Mouse (Mus musculus) limb, embryonic 14.5 days (tissue): ENCODE data around the gene Slc25a11. TPM values are rescaled to one million over a fixed set of nuclear protein-coding genes. Genes with fewer than 3 reads are reported as not detected.

Source experiments
- ATAC-seq: fragments of 200-750 bp; cut with Nextera tagmentation; 2 replicates; pipeline ENCODE4 v1.8.0; 2017; ENCODE audit warnings: low read depth, moderate number of reproducible peaks, moderate TSS enrichment; ENCODE audit not compliant: low FRiP score
- DNase-seq: peaks from one replicate; pipeline ENCODE4 v3.0.0-alpha.2; 2015; ENCODE audit warnings: low spot score
- H3K27ac ChIP-seq: fragments of 300-500 bp; sonication (generic); replicated peaks from 2 replicates; pipeline ENCODE4 v1.5.1; 2014; ENCODE audit warnings: low read depth, mild to moderate bottlenecking, low read length, moderate library complexity, mixed read lengths
- H3K27me3 ChIP-seq: fragments of 300-500 bp; sonication (generic); 2 replicates; pipeline ENCODE4 v1.6.1; 2014; ENCODE audit warnings: low read length, mixed read lengths; ENCODE audit not compliant: control insufficient read depth, insufficient read depth
- H3K36me3 ChIP-seq: fragments of 300-500 bp; sonication (generic); 2 replicates; pipeline ENCODE4 v1.6.1; 2014; ENCODE audit warnings: mild to moderate bottlenecking, low read length, moderate library complexity, mixed read lengths; ENCODE audit not compliant: control insufficient read depth, insufficient read depth
- H3K4me1 ChIP-seq: fragments of 300-500 bp; sonication (generic); 2 replicates; pipeline ENCODE4 v1.6.1; 2014; ENCODE audit warnings: antibody characterized with exemption, low read length, mixed read lengths; ENCODE audit not compliant: control insufficient read depth, insufficient read depth
- H3K4me2 ChIP-seq: fragments of 300-500 bp; sonication (generic); replicated peaks from 2 replicates; pipeline ENCODE4 v1.6.1; 2014; ENCODE audit warnings: low read depth, mild to moderate bottlenecking, low read length, moderate library complexity; ENCODE audit not compliant: severe bottlenecking
- H3K4me3 ChIP-seq: fragments of 300-500 bp; sonication (generic); replicated peaks from 2 replicates; pipeline ENCODE4 v1.5.1; 2014; ENCODE audit warnings: low read length
- H3K9ac ChIP-seq: fragments of 300-500 bp; sonication (generic); 2 replicates; pipeline ENCODE4 v1.6.1; 2014; ENCODE audit warnings: mild to moderate bottlenecking, low read depth, low read length, moderate library complexity; ENCODE audit not compliant: severe bottlenecking
- H3K9me3 ChIP-seq: fragments of 300-500 bp; sonication (generic); 2 replicates; pipeline ENCODE4 v1.6.1; 2016; ENCODE audit warnings: low read length; ENCODE audit not compliant: control insufficient read depth
- POLR2A ChIP-seq: fragments of 200-500 bp; IDR thresholded peaks from 2 replicates; pipeline ENCODE4 v1.8.0; 2012; ENCODE audit warnings: inconsistent platforms, mild to moderate bottlenecking, moderate library complexity, borderline replicate concordance; ENCODE audit not compliant: insufficient read depth, insufficient read length; ENCODE audit errors: extremely low read depth
- WGBS: fragments of 180-500 bp; shearing (Covaris S2); extraction: QIAGEN DNeasy Blood & Tissue Kit; methylation state at CpG from one replicate; pipeline ENCODE4 v1.1.7; 2014; 5-methylcytosine and 5-hydroxymethylcytosine counted together
- polyA plus RNA-seq, 2 experiments: library from polyadenylated mRNA; depleted of rRNA in 1 of 2; stranded (reverse) in 1 of 2; unstranded in 1 of 2; fragments of >200 nt; fragmentation: Nextera tagmentation in 1 of 2; extraction: Ambion mirVana in 1 of 2; gene quantifications; 2 replicates each; pipeline versions ENCODE4 v1.2.1 to v1.2.3; 2012 to 2014

Gene Slc25a11
- polyA plus RNA-seq, 2 experiments, result 134 to 163 TPM

- no peak for TF ChIP-seq POLR2A
- Histone ChIP-seq H3K36me3 (no peaks in the 10 kb centered on the region), H3K4me1 (peaks cover 10% of the 10 kb centered on the region; the same call in 1 of the 2 replicates), H3K9ac (no peak within 1 kb of the TSS), H3K9me3 (no peaks in the 10 kb centered on the region), H3K27ac (no peak within 1 kb of the TSS), H3K4me2 (no peak within 1 kb of the TSS), H3K4me3 (no peak within 1 kb of the TSS), H3K27me3 (no peaks in the 10 kb centered on the region)
- WGBS, result 42% methylated on average over 1 of the region's 1 CpGs
- no peak for ATAC-seq
- DNase-seq, result no peak
These were observed 28.2 kb downstream of the Slc25a11 start, which contains the start of gene Chrne for GRCm38 (mm10) chr11:70619101-70619500. Chrne (minus strand) TSS chr11:70619216.

- ATAC-seq, result 0 out of 2 replicates have a peak, but pooled peaks have one; percentile 5
- WGBS, result 19% methylated on average over 21 of the region's 21 CpGs
These were observed 31.7 kb downstream of the Slc25a11 start, which contains the start of gene 4930544D05Rik for GRCm38 (mm10) chr11:70615516-70616093. 4930544D05Rik (plus strand) TSS chr11:70615848.

GRCm38 (mm10) chr11:70615074-70615473 lies 32.2 kb downstream of the Slc25a11 start:
- 0 out of 2 replicates have a peak, but pooled peaks have one; percentile 2 for TF ChIP-seq POLR2A
- DNase-seq (peak; percentile 69), ATAC-seq (peak; percentile 69)
- Histone ChIP-seq H3K36me3 (peaks cover 31% of the 10 kb centered on the region), H3K4me3 (peak overlapping the region; percentile 29), H3K27ac (no peak overlapping the region), H3K27me3 (no peaks in the 10 kb centered on the region), H3K9ac (peak overlapping the region; percentile 38), H3K4me2 (peak overlapping the region; percentile 70), H3K4me1 (peaks cover 10% of the 10 kb centered on the region; the same call in 1 of the 2 replicates), H3K9me3 (no peaks in the 10 kb centered on the region)
- WGBS, result 1% methylated on average over 17 of the region's 17 CpGs

More at GRCm38 (mm10) chr11:70615516-70616093, 31.7 kb downstream of the Slc25a11 start, which contains the start of gene 4930544D05Rik:
- no peak for DNase-seq
- TF ChIP-seq POLR2A, result no peak
- H3K4me2 ChIP-seq, result peak within 1 kb of the TSS; percentile 70
- peak within 1 kb of the TSS; percentile 29 for H3K4me3 ChIP-seq
- peaks cover 10% of the 10 kb centered on the region; the same call in 1 of the 2 replicates for H3K4me1 ChIP-seq
- H3K27me3 ChIP-seq, result no peaks in the 10 kb centered on the region
- peak within 1 kb of the TSS; percentile 38 for H3K9ac ChIP-seq
- peaks cover 26% of the 10 kb centered on the region for H3K36me3 ChIP-seq
- H3K9me3 ChIP-seq, result no peaks in the 10 kb centered on the region
- H3K27ac ChIP-seq, result no peak within 1 kb of the TSS

- no peak for TF ChIP-seq POLR2A
- H3K4me2 ChIP-seq, result no peak overlapping the region
- no peak overlapping the region for H3K27ac ChIP-seq
- peaks cover 10% of the 10 kb centered on the region; the same call in 1 of the 2 replicates for H3K4me1 ChIP-seq
- H3K36me3 ChIP-seq, result peaks cover 57% of the 10 kb centered on the region
- 80% methylated on average over 7 of the region's 7 CpGs for WGBS
- no peaks in the 10 kb centered on the region for H3K27me3 ChIP-seq
- no peaks in the 10 kb centered on the region for H3K9me3 ChIP-seq
- ATAC-seq, result no peak
- H3K4me3 ChIP-seq, result no peak overlapping the region
- DNase-seq, result no peak
- H3K9ac ChIP-seq, result no peak overlapping the region
These were observed 34.8 kb downstream of the Slc25a11 start for GRCm38 (mm10) chr11:70612505-70612904.

- peaks cover 74% of the 10 kb centered on the region for H3K36me3 ChIP-seq
These were observed 36.5 kb downstream of the Slc25a11 start for GRCm38 (mm10) chr11:70610752-70611151.

More at GRCm38 (mm10) chr11:70610752-70611151, 36.5 kb downstream of the Slc25a11 start:
- peaks cover 10% of the 10 kb centered on the region; the same call in 1 of the 2 replicates for H3K4me1 ChIP-seq
- no peaks in the 10 kb centered on the region for H3K9me3 ChIP-seq
- WGBS, result 87% methylated on average over 4 of the region's 4 CpGs
- H3K27me3 ChIP-seq, result no peaks in the 10 kb centered on the region
- H3K4me2 ChIP-seq, result no peak overlapping the region
- H3K9ac ChIP-seq, result no peak overlapping the region
- no peak overlapping the region for H3K4me3 ChIP-seq
- no peak for DNase-seq
- H3K27ac ChIP-seq, result no peak overlapping the region
- no peak for ATAC-seq
- no peak for TF ChIP-seq POLR2A
